Mouse (Mus musculus) layer of hippocampus, adult 18-20 months (tissue): ENCODE measurements around the gene Rwdd4a. TPM values are rescaled to one million over a fixed set of nuclear protein-coding genes. Genes with fewer than 3 reads are reported as not detected.
A peak's percentile ranks its signal among the peaks of the same experiment; 100 is the strongest.

ENCODE experiments used
- DNase-seq, 2 experiments: peaks; one replicate each; pipeline ENCODE4 v3.0.0; 2022; ENCODE audit warnings: low spot score in 2 of 2
- long read RNA-seq: library from polyadenylated mRNA; stranded (forward); transcript quantifications from one replicate; pipeline ENCODE4 v2.0.0, GENCODE M21; 2021
- total RNA-seq, 2 experiments: library from RNA; stranded (reverse); gene quantifications; 2 replicates each; pipeline ENCODE4 v1.2.3; 2021

The Rwdd4a gene
- 10 to 100 TPM; 34.4 to 36.1 TPM for total RNA-seq
- long read RNA-seq, partial matches to known transcripts = 0 of 27 reads
- long read RNA-seq, other reads (novel, unspliced or antisense) = 24 of 27 reads

- DNase-seq = peak; percentile 94 to 98
These were observed at the start of gene Rwdd4a, which contains the start of gene Trappc11 for GRCm38 (mm10) chr8:47533344-47534125. TSS of gene Rwdd4a (plus strand) at chr8:47533664. TSS of gene Trappc11 (minus strand) at chr8:47533470.

GRCm38 (mm10) chr8:47487231-47487630 lies 46.2 kb upstream of the Rwdd4a start:
- no peak for DNase-seq

GRCm38 (mm10) chr8:47493106-47493505 lies 40.4 kb upstream of the Rwdd4a start:
- no peak for DNase-seq

- DNase-seq = no peak
These were observed 38.8 kb upstream of the Rwdd4a start for GRCm38 (mm10) chr8:47494602-47495153.

GRCm38 (mm10) chr8:47495428-47495827 lies 38.0 kb upstream of the Rwdd4a start:
- no peak for DNase-seq

- DNase-seq = no peak
These were observed 31.5 kb upstream of the Rwdd4a start for GRCm38 (mm10) chr8:47501994-47502393.

GRCm38 (mm10) chr8:47502546-47502945 lies 30.9 kb upstream of the Rwdd4a start:
- DNase-seq = no peak

- DNase-seq = no peak
These were observed 28.0 kb upstream of the Rwdd4a start for GRCm38 (mm10) chr8:47505431-47505830.

GRCm38 (mm10) chr8:47510930-47511329 lies 22.5 kb upstream of the Rwdd4a start:
- no peak for DNase-seq

GRCm38 (mm10) chr8:47513601-47514000 lies 19.9 kb upstream of the Rwdd4a start:
- DNase-seq = no peak

- no peak for DNase-seq
These were observed 5.4 kb upstream of the Rwdd4a start for GRCm38 (mm10) chr8:47528094-47528493.

- DNase-seq = no peak
These were observed 4.9 kb downstream of the Rwdd4a start for GRCm38 (mm10) chr8:47538323-47538722.

- no peak for DNase-seq
These were observed 9.3 kb downstream of the Rwdd4a start for GRCm38 (mm10) chr8:47542746-47543145.

GRCm38 (mm10) chr8:47544094-47544493 lies 10.6 kb downstream of the Rwdd4a start:
- no peak for DNase-seq

GRCm38 (mm10) chr8:47547102-47547501 lies 13.6 kb downstream of the Rwdd4a start:
- no peak for DNase-seq

GRCm38 (mm10) chr8:47553613-47554012 lies 20.1 kb downstream of the Rwdd4a start:
- no peak for DNase-seq

GRCm38 (mm10) chr8:47556446-47556845 lies 23.0 kb downstream of the Rwdd4a start:
- no peak for DNase-seq

GRCm38 (mm10) chr8:47558274-47558673 lies 24.8 kb downstream of the Rwdd4a start:
- DNase-seq = no peak

- DNase-seq = peak in 1 of 2 experiments; percentile 16
These were observed 27.3 kb downstream of the Rwdd4a start for GRCm38 (mm10) chr8:47560801-47561200.

- DNase-seq = no peak
These were observed 33.1 kb downstream of the Rwdd4a start for GRCm38 (mm10) chr8:47566551-47566950.

GRCm38 (mm10) chr8:47568098-47568497 lies 34.6 kb downstream of the Rwdd4a start:
- DNase-seq = no peak

- no peak for DNase-seq
These were observed 36.7 kb downstream of the Rwdd4a start for GRCm38 (mm10) chr8:47570161-47570560.

GRCm38 (mm10) chr8:47573482-47573881 lies 40.0 kb downstream of the Rwdd4a start:
- no peak for DNase-seq
